Mouse (Mus musculus) thymus, postnatal 4 days (tissue): ENCODE measurements at regions not wholly inside any gene's neighbourhood (a gene's known extent, or its start where the extent isn't known, plus 50 kb on each side); places are given as distances from the start of the nearest gene placed in this dataset.

Source experiments
- DNase-seq: peaks from one replicate; pipeline ENCODE4 v3.0.0; 2021

GRCm38 (mm10) chr2:133443490-133443889, 108.5 kb upstream of the Bmp2 start:
- DNase-seq, result no peak

- no peak for DNase-seq
These were observed 99.0 kb upstream of the Bmp2 start for GRCm38 (mm10) chr2:133452947-133453346.

GRCm38 (mm10) chr2:133455484-133456170, 96.3 kb upstream of the Bmp2 start:
- no peak for DNase-seq

GRCm38 (mm10) chr2:133456785-133457184, 95.2 kb upstream of the Bmp2 start:
- no peak for DNase-seq

- DNase-seq, result no peak
These were observed 93.2 kb upstream of the Bmp2 start for GRCm38 (mm10) chr2:133458735-133459134.

GRCm38 (mm10) chr2:133460814-133461213, 91.1 kb upstream of the Bmp2 start:
- no peak for DNase-seq

GRCm38 (mm10) chr2:133462378-133462777, 89.6 kb upstream of the Bmp2 start:
- no peak for DNase-seq

GRCm38 (mm10) chr2:133467170-133468168, 84.5 kb upstream of the Bmp2 start:
- no peak for DNase-seq

GRCm38 (mm10) chr2:133472966-133473744, 78.8 kb upstream of the Bmp2 start:
- no peak for DNase-seq

- no peak for DNase-seq
These were observed 77.8 kb upstream of the Bmp2 start for GRCm38 (mm10) chr2:133474174-133474573.

GRCm38 (mm10) chr2:133480870-133481269, 71.1 kb upstream of the Bmp2 start:
- DNase-seq, result no peak

- no peak for DNase-seq
These were observed 70.7 kb upstream of the Bmp2 start for GRCm38 (mm10) chr2:133481305-133481704.

GRCm38 (mm10) chr2:133481785-133482184, 70.2 kb upstream of the Bmp2 start:
- no peak for DNase-seq

- DNase-seq, result no peak
These were observed 56.5 kb upstream of the Bmp2 start for GRCm38 (mm10) chr2:133495443-133495842.

- no peak for DNase-seq
These were observed 55.6 kb upstream of the Bmp2 start for GRCm38 (mm10) chr2:133496389-133496788.

GRCm38 (mm10) chr2:133497071-133497470, 54.9 kb upstream of the Bmp2 start:
- no peak for DNase-seq

GRCm38 (mm10) chr2:133497541-133498185, 54.3 kb upstream of the Bmp2 start:
- DNase-seq, result no peak

GRCm38 (mm10) chr2:133498186-133498571, 53.8 kb upstream of the Bmp2 start:
- no peak for DNase-seq

- no peak for DNase-seq
These were observed 53.2 kb upstream of the Bmp2 start for GRCm38 (mm10) chr2:133498717-133499143.

- no peak for DNase-seq
These were observed 52.1 kb upstream of the Bmp2 start for GRCm38 (mm10) chr2:133499904-133500303.
